Mouse (Mus musculus): ENCODE measurements around the gene Pak4. TPM values are rescaled to one million over a fixed set of nuclear protein-coding genes. Genes with fewer than 3 reads are reported as not detected.

The Pak4 gene
- polyA plus RNA-seq (2017; shearing (Covaris generic)) = 7.0 TPM

DNA sequence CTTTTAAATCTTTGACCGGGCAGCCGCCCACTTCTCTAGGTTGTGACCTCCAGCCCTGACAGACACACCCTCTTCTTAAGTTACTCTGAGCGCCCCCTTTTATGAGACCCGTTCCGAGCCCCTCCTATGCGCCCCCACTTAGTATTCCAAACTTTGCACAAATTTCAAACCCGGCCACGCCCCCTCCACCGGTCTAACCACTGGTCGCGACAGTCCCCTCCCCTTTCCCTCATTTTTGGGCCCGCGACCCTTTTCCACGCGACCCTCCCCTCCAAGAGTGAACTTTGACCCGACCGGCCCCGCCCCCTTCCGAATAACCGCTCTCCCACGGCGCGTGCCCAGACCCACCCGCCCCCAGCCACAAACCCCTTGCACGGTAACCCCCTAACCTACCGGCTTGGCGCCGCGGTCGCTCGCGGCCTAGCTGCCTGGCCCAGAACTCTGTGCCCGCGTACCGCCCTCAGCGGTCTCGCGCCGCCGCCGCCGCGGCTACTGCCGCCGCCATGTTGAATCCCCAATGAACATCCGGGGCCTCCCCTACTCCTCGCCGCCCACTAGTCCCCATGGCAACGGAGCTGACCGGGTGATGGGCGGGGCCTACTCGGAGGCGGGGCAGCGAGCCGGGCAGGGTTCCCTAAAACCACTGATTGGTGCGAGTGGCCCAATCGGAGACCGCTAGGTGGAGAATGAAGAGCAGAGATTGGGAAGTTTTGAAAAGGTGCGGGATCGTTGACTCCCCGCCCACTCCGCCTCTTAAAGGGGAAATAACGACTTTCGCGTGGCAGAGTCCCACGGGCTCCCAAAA, at the start of gene Pak4, which contains the start of gene Samd4b:
Gene Pak4, minus strand, starts transcription at position 544 of the 805 bp plus-strand sequence.
Gene Samd4b, minus strand, starts transcription at position 503 of the 805 bp plus-strand sequence.

GRCm38 (mm10) chr7:28631073-28631472, 33.1 kb upstream of the Pak4 start, which contains the start of gene Acp7:
Gene Acp7 (minus strand): TSS chr7:28631332.

DNA sequence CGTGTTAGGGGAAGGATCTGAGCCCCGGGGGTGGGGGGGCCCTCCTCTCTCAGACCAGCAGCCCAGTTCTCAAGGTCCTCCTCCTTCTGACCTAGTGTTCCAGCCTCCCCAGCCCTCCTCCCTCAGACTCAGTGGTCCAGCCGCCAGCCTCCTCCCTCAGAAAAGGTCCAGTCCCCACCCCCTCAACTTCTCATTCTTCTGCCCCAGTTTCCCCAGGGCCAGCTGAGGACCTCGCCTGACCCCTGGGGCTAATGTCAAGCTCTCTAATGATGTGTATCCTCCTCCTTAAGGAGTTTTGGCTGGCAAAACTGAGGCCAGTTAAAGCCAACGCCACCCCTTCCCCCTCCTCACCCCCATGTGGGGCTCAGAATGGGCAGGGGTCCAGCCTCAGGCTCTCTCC, 50.8 kb downstream of the Pak4 start, which contains the start of gene Nccrp1:
Gene Nccrp1, minus strand, starts transcription at position 101 of the 400 bp plus-strand sequence.

GRCm38 (mm10) chr7:28540526-28540925, 57.5 kb downstream of the Pak4 start, which contains the start of gene Sycn:
Gene Sycn (plus strand): TSS chr7:28540885.

DNA sequence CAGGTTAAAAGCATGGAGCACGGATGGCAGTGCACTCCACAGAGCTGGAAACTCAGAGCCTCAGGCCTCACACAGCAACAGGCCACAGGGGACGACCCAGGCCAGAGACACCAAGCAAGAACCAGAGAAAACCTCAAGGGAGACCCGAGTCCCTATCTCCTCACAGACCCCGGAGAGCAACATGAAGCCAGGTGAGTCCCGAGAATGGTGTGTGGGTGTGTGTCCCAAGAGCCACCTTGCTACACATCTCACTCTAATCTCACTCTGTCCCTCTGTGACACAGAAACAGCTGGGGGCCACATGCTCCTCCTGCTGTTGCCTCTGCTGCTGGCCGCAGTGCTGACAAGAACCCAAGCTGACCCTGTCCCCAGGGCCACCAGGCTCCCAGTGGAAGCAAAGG, 75.4 kb downstream of the Pak4 start, which contains the start of gene Ifnl3:
Gene Ifnl3, plus strand, starts transcription at position 301 of the 400 bp plus-strand sequence.

GRCm38 (mm10) chr7:28510405-28510974, 87.5 kb downstream of the Pak4 start, which contains the start of gene Ifnl2:
Gene Ifnl2 (minus strand): TSS chr7:28510455.

Other genes with a start within 250 kb of the Pak4 start
- gene Rps16, start 247.5 kb downstream of the Pak4 start, polyA plus RNA-seq (2017; shearing (Covaris generic)) = 722 TPM
- gene Plekhg2, start 225.6 kb downstream of the Pak4 start, polyA plus RNA-seq (2017; shearing (Covaris generic)) = 93.4 TPM
- gene Zfp36, start 217.9 kb downstream of the Pak4 start, polyA plus RNA-seq (2017; shearing (Covaris generic)) = 224 TPM
- 27.9 TPM for gene Med29, start 205.5 kb downstream of the Pak4 start, polyA plus RNA-seq (2017; shearing (Covaris generic))
- gene Paf1, start 205.2 kb downstream of the Pak4 start, polyA plus RNA-seq (2017; shearing (Covaris generic)) = 118 TPM
- gene Gmfg, start 160.7 kb downstream of the Pak4 start, polyA plus RNA-seq (2017; shearing (Covaris generic)) = 393 TPM
- 0.18 TPM for gene Lrfn1, start 146.2 kb downstream of the Pak4 start, polyA plus RNA-seq (2017; shearing (Covaris generic))
- not detected for gene Ifnl2, start 87.7 kb downstream of the Pak4 start, polyA plus RNA-seq (2017; shearing (Covaris generic))
- gene Ifnl3, start 75.3 kb downstream of the Pak4 start, polyA plus RNA-seq (2017; shearing (Covaris generic)) = not detected
- gene Sycn, start 57.3 kb downstream of the Pak4 start, polyA plus RNA-seq (2017; shearing (Covaris generic)) = not detected
- not detected for gene Nccrp1, start 50.9 kb downstream of the Pak4 start, polyA plus RNA-seq (2017; shearing (Covaris generic))
- 5.2 TPM for gene Samd4b, start within 50 bp of the Pak4 start, polyA plus RNA-seq (2017; shearing (Covaris generic))
- gene Acp7, start 33.1 kb upstream of the Pak4 start, polyA plus RNA-seq (2017; shearing (Covaris generic)) = not detected
- gene Fbxo27, start 94.7 kb upstream of the Pak4 start, polyA plus RNA-seq (2017; shearing (Covaris generic)) = 4.3 TPM
- 10.2 TPM for gene Fbxo17, start 118.6 kb upstream of the Pak4 start, polyA plus RNA-seq (2017; shearing (Covaris generic))
- gene Mrps12, start 143.6 kb upstream of the Pak4 start, polyA plus RNA-seq (2017; shearing (Covaris generic)) = 95.3 TPM
- 17.6 TPM for gene Sars2, start 143.8 kb upstream of the Pak4 start, polyA plus RNA-seq (2017; shearing (Covaris generic))
- not detected for gene Ccer2, start 158.0 kb upstream of the Pak4 start, polyA plus RNA-seq (2017; shearing (Covaris generic))
- 99.7 TPM for gene Sirt2, start 168.6 kb upstream of the Pak4 start, polyA plus RNA-seq (2017; shearing (Covaris generic))
- gene Nfkbib, start 169.3 kb upstream of the Pak4 start, polyA plus RNA-seq (2017; shearing (Covaris generic)) = 119 TPM
- 297 TPM for gene Rinl, start 190.8 kb upstream of the Pak4 start, polyA plus RNA-seq (2017; shearing (Covaris generic))
- 124 TPM for gene Hnrnpl, start 210.4 kb upstream of the Pak4 start, polyA plus RNA-seq (2017; shearing (Covaris generic))
- gene Ech1, start 227.0 kb upstream of the Pak4 start, polyA plus RNA-seq (2017; shearing (Covaris generic)) = 233 TPM
- 26.2 TPM for gene Lgals4, start 235.7 kb upstream of the Pak4 start, polyA plus RNA-seq (2017; shearing (Covaris generic))